Mouse (Mus musculus) layer of hippocampus, adult 9-10 months (tissue): Measurements from ENCODE around the gene Smyd3.
"Not testable (repeated sequence)": the region's sequence is repeated elsewhere in the genome, so short reads cannot be mapped to it uniquely, and the experiment has no call there.

Experiments used
- DNase-seq: peaks from one replicate; pipeline ENCODE4 v3.0.0; 2022; ENCODE audit warnings: low spot score

Smyd3 gene

DNA sequence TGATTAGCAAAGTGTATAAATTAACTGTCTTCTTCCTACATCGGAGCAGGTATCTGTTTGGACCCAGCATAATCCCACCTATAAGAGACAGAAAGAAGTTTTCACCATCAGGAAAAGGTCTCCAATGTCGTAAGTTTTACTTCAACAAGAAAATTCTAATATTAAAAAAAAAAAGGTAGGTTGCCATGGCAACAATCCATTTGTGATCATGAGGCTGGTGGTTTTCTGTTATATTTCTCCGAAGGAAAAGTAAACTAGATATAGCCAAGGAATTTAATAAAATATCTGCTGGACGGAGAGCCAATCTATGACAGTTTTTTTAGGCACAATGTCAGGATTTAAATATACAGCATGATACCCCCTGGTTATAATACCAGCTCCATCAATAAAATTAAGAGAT is 142.9 kb downstream of the Smyd3 start:
- DNase-seq: no peak

DNA sequence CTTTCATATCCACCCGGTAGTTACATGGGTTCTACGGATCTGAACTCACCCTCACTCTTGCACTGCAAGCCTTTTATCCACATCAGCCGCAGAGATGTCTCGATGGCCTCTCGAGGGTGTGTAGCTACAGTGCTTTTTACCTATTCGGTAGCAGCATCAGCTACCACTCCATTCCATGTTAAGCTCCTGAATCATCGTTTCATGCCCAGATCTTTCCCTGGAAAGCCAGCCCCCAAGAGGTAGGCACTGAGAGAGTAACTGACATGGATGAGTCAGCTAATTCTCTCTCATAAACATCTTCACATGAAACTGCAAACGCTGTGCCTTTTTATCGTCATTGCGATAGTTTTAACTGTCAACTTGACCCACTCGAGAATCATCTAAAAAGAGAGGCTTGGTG is 143.9 kb downstream of the Smyd3 start:
- DNase-seq: no peak

DNA sequence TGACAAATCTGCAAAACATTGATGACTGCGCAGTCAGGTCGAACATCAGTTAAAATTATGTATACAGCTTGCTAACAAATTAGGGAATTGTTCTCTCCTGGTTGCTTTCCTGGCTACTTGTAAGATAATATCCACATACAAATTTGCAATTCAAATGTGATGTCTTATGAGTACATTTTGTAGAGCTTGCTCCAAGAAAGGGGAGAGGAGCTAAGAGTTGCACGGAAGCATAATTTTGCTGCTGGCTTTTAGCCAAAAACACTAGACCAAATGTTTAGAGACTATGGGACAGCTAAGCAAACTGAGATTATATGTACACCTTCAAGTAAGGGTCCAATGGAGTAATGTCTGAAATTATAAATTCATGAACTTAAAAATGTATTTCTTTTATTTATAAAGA is 146.7 kb downstream of the Smyd3 start:
- DNase-seq: no peak

DNA sequence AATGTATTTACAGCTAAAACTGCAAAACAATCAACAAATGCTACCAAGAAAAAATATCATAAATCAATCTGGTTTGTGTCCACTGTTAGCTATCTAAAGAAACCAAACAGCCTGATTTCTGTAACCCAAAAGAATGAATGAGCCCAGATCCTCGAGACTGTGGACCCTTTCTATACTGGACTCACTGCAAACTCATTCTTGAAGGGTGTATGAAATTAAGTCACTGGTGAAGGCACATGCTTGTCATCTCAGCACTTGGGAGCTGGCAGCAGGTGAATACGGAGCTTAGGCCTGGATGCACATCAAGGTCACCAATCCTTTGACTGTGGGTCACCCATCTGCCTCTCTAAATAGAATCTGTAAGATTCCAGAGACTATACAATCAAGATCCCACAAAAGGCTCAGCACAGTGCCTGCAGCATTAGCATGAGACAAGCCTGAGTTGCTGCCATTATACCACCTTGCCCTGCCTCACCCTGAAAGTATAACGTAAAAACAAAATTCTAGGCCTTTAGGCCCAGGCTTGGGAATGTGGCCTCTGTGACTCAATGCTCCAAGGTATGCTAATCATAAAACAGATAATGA is 149.3 kb downstream of the Smyd3 start:
- DNase-seq: no peak

DNA sequence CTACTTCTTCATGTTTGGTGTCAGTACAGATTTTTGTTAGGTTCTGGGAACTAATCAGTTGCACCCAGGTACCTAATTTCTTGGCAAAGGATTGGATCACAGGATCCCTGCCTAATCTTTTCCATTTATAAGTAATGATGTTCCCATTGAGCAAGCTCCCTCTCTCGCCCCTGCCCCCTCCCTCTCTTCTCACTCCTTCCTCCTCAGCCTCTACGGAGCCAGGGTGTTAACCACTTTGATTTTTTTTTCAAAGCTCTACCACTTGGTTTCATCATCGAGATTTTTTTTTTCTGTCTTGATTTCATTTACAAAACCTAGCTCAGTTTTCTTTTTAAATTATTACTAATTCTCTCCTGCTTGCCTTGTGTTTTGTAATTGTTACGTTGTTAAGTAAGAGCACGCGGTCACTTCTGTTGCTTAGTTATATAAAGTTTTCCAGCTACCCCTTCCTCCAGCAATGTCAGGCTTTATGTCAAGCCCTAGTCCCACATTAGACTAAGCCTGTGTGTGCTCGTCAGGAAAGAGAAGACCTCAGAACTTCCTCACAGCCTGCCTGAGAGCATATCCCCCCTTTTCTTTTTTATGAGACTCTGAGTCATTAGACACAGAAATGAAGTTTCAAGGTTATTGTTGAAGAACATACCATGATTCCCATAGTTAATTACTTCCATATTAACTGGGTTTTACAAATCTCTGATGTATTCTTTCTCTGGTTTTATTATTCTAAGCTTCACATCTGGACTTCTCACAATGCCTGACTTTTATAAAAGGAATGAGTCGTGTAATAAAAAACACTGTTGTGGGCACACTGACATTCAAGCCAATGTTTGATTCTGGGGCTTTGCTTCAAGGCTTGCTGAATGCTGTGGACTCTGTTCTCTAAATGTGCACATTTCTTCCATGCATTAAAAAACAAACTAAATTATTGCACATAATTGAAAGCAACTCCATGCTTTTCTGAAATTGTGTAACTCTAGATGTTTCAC is 156.1 kb downstream of the Smyd3 start:
- DNase-seq: no peak

DNA sequence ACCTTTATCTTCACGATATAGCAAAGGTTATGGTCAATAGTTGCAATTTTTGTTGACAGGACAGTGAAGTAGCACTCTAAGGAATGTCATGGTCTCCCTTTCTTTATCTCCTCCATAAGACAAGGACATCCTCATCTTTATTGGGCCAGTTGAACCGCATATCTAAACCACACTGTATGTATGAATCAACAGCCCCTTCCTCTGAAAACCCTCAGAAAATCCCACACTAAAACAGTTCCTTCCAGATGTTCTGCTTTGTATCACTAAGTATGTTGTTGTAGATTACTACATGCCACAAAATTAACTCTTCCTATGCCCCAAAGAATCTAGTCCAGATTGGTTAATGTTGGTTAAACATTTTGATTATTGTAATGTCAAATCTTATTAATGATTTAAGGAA is 160.7 kb downstream of the Smyd3 start:
- no peak for DNase-seq

DNA sequence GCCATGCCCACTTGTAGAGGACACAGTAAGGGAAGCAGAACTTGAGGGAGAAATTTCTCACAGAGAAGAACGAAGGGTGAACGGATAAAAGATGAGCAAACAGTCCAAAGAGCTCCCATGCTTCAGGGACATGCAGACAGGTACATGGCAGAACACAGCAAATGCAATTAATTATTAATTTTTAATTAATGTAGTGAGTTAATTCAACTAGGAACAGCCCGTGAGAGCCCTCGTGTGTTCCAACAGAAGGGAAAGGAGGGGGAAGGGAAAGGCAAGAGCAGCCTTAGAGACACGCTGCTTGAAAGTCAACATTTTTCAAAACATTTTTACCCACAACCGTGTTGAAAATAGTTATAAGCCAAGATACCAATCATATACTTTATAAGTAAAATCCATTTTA is 163.6 kb downstream of the Smyd3 start:
- DNase-seq: no peak

DNA sequence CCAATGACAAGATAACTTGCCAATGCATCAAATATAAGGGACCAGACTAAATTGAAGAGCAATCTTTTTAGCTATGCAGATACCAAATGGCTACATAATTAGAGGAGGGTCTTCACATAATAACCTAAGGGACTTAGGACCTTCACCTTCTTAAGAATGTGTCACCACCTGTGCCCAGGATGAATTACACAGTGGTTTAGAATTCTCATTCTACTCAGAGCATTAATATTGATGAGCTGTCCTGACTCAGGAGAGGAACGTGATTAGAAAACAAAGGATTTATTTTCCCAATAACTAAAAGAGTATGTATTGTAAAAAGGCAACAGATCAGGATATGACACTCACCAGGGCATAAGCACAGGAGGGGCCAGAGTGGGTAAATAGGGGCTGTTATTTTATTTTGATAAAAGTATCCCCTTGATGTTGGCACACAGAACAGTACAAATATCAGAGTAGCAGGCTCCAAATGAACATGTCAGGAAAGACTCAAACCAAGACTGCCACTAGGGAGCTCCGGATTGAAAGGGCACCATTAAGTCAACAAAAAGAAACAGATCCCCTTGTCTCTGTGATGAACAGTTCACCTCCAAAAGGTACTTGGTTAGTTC is 172.4 kb downstream of the Smyd3 start:
- DNase-seq: no peak

DNA sequence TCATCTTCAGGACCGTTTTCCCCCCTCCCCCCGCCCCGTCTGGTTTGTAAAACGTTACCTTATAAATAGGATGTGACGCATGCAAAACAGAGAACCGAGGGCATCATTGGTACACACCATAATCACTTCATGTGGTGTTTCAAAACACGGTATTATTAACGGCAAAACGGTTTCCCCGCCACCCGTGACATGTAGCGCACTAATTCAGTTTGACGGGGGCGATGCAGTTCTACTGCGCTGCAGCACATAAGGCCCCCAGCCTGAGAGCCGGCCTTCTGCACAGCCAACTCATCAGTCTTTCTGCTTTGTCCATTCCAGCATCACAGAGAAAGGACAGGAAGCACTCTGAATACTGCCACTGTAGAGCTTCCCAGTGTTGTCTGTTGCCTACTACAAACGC is 174.4 kb downstream of the Smyd3 start:
- DNase-seq: no peak

DNA sequence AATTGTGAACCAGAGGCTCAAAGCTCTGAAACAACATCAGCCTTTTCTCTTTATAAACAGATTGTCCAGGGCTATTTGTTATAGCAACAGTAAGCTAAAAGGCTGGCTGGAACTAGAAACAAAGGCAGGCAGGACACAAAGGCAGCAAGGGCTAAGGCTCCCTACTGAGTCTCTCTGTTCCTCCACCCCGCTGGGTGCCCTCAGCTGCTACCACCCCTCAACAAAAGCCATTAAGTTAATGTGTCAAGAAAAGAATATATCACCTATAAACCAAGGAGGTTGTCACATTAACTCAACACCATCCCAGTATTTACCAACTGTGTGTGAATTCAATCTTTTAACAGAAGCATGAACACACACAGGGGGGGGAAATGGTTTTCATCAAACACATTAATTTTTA is 176.3 kb downstream of the Smyd3 start:
- no peak for DNase-seq

DNA sequence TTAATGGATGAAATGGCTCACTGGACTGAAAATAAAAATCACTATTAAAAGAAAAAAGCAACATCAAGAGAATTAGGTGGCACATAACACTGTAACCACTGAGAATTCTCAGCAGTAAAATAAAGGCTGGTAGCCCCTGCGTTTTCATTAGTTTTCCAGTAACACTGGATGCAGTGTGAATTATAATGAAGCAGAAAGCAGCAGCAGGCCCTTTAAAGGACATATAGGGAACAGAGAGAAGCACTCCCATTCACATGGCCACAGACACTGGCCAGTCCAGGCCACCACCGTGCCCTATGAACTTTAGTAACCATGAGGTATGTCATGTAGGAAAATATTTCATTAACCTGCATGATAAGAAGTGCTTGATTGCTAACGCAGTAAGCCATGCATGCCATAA is 178.8 kb downstream of the Smyd3 start:
- DNase-seq: no peak

DNA sequence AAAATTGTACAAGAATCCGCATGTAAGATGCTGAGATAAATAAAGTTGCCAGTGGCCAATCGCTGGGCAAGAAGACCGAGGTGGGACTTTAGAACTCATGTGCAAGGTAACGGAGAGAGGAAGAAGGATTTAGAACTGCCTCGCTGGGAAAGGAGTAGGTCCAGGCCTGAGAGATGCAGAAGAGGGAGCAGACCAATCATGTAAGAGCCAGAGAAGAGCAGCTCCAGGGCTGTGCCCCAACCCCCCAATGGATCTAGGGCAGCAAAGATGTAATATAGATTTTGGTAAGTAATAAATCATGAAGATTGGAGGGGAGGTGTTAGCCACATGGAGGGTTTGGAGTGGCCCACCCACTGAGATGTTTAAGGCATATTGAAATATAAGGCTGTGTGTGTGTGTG is 180.3 kb downstream of the Smyd3 start:
- DNase-seq: no peak

DNA sequence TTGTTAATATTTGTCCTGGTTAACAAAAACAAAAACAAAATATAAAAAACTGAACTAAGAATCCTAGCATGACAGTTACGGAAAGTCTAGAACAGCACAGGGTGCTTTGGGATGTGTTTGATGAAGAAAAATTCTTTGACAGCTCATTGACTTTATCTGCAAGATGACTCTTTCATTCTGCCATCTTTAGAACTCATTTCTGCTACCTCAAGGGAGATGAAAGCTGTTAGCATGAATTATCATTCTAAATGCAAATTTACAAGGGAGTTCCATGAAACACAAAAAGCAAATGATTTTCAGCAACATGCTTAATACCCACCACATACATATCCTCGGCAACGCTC is 190.9 kb downstream of the Smyd3 start:
- DNase-seq: no peak

DNA sequence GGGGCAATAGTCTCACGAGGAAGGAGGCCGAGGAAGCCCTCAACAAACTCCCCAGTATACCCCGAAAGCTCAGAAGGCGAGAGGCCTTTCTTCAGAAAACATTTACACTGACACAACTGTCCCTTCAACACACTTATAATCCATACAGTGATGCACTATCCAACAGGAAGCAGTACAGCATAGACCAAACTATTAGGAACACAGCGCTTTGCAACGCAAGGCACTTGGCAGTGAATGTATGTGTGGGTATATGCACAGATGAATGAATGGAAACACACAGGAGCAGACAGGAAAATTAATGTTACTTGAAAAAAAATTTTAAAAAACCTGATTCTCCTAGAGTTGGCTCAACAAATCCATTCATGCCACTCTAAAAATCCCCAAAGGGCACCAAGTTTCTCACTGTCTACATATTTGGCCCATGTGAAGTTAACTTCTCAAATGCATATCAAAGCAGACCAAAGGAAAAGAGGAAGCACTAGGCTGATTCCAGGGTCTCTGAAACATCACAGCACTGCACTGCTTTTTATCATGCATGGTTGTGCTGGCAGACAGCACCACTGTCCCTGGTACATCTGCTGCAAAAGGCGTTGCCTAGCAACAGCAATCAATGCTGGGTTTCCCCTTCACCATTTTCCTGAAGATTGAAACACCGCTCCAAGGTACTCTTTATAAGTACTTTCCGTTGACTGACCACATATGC is 191.4 kb downstream of the Smyd3 start:
- DNase-seq: peak; percentile 18

DNA sequence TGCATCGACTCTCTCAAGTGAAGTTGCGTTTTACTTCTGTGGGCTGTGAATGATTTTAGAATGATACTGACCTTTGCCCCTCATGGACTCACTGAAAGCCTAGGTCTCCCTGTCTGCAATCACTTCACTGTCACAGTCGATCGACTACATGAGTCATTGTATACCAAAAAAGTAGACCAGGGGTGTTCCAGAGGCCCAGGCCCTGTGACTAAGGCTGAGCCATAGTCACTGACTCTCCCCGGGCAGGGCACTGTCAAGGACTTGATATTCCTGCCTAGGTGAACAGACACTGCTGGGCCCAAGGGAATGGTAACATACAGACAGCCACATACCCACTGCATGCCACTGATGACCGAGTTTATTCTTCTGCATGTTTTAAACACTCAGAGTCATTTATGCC is 193.6 kb downstream of the Smyd3 start:
- DNase-seq: no peak

DNA sequence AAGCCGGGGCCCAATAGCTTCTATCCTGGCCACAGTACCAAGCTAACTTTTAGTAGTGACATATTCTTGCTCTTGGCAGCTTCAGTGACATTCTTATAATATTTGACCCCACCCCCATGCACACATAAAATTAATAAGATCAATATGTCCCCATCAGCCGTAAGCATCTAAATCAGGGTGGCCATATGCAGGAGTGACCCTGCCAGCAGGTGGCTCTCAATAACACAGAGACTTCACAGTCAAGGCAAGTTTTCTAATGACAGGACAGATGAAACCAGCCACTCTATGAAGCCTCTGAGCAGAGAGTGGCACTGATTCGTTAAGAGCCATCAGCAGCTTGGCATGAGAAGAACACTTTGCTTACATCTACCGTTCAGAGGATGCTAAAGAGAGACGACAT is 204.2 kb downstream of the Smyd3 start:
- DNase-seq: no peak

DNA sequence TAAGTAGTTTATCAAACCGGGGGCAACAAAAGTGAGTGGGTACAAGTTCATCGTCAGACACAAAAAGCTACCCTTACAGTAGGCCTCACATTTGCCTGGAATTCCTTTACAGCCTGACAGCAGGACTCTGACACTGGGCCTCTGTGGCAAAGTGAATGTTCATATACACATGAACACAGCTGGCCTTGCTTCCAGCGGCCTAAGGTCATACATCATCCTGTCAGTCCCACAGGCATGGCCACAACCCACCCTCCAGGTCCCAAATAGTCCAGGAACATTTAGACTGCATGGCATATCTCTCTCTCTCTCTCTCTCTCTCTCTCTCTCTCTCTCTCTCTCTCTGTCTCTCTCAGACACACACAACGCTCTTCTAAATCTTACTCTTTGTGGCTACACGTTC is 208.4 kb downstream of the Smyd3 start:
- DNase-seq: no peak

DNA sequence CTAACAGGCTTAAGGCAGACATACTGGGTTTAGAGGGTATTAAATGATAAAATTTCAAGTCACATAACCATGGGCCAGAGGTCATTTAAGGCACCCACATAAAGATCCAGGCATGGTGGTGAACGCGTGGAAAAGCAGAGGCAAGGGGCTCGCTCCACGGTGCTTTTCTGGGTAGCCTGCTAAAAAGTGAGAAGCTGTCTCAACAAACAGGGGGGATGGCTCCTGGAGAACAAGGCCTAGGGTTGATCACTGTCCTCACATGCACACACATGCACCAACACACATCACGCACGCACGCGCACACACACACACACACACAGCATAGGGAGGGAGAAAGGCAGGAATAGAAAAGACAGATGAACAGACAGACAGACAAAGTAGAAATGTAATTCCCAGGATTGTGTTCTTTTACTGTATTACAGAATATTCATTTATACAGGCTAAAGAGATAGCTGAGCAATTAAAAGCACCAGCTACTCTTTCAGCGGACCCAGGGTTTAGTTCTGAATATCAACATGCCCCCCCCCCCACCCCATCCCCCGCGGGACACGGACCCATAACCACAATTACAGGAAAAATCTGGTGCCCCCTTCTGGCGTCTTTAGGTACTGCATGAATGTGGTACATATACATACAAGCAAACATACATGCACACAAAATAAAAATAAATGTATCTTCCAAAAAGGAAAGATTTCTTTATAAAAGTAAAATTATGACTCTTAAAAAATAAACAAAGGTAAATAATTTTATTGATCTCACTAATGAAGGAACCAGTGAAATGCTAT is 215.2 kb downstream of the Smyd3 start:
- no peak for DNase-seq

DNA sequence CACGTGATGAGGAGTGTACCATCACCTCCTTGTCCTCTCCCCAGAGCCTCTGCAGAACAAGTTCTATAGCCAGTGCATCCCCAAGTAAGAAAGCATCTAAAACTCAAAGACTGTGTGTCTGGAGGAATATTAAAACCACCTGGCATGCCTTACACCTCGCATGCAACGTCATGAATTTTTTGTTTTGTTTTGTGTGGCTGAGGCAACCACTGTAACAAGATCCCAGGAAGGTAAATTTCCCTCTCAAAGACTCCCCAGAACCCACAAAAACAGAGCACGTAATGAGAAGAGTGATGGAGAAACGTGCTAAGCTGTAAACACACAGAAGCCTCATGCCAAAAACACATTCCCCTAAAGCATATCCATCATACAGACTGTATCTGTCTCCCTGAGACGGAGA is 222.2 kb downstream of the Smyd3 start:
- no peak for DNase-seq

DNA sequence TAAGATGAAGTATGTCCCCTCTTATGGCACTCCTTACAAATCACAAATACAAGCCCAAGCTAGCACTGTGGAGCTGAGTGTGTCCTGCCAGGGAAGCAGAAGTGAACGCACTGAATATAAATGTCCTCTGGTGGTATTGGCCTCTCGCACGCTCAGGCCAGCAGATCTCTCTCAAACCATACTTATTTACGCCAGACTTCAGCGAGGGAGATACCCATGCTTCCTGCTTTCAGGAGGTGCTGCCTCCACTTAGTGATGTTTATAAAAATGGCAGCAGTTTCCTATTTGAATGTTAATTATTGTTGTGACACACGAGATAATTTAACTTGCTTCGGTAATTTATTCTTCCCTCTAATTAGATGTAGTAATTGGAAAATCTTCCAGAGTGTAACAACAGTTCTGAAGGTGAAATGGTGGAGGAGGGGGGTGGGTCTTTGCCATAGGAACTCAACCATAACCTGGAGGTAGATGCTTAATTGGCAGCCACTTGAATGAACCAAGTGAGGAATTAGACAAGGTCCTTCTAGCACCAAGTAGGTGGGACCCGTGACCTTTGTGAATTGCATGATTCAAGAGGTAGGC is 224.0 kb downstream of the Smyd3 start:
- no peak for DNase-seq

DNA sequence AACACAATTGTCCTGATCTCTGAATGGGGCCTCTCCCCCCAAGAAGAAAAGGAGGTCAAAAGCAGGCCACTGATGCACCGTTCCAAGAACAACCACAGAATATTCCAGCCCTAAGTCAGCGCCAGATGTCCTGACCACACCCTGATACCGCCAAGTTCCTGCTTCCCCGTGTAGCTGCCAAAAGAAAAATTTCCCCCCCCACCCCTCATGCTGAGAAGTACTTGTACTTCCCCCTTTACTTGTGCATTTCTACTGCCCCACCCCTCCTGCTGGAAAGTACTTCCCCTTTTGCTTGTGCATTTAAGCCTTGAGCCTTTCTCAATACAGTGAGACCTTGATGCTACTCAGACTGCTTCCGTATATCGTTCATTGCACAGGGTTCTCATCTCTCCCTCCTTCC is 227.7 kb downstream of the Smyd3 start:
- not testable (repeated sequence) for DNase-seq

DNA sequence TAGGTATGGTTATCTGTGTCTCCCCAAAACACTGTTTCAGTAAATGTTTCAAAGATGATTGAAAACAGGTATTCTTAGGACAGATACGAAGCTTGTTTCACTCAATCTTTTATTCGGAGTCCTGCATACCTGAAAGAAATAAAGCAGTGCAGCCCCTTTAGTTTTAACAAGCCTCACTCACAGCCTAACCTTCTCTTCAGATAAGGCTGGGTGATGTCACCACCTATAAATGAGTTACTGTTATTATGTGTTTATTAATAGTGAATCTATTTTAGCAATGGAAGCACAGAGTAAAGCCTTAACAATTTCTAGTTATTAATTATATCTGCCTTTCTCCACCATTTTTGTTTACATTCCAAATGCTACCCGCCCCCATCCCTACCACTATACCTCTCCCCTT is 228.1 kb downstream of the Smyd3 start:
- no peak for DNase-seq
